Mouse (Mus musculus): Measurements from ENCODE around the gene Ankrd35. TPM values are rescaled to one million over a fixed set of nuclear protein-coding genes. Genes with fewer than 3 reads are reported as not detected.
"Not testable (repeated sequence)": the region's sequence is repeated elsewhere in the genome, so short reads cannot be mapped to it uniquely, and the experiment has no call there.

The Ankrd35 gene
- polyA plus RNA-seq, 1 experiment: 1.8 TPM

DNA sequence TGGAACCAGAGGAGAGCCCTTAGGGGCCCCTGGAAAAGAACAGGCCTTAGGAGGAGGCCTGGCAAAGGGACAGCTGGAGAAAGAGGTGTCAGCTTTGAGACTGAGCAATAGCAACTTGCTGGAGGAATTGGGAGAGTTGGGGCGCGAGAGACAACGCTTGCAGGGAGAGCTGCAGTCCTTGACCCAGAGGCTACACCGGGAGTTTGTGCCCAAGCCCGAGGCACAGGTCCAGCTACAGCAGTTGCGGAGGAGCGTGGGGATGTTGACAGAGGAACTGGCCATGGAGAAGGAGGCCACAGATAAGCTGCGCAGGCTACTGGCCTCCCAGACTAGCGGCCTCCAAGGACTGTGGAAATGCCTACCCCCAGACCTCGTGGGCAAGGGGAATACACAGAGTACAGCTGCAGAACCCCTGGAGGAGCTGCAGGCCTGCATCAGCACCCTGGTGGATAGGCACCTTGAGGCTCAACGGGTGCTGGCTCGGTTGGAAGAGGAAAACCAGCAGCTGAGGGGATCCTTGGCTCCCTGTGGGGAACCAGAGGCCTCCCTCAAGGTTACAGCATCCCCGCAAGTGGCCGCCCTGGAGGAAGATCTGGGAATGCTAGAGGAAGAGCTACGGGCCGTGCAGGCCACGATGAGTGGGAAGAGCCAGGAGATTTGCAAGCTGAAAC is 14.4 kb downstream of the Ankrd35 start:
- no peak overlapping the region for H3K27ac ChIP-seq (ENCODE audit: insufficient read depth, low read depth, low read length)
- WGBS: 56% methylated on average over 17 of the region's 17 CpGs
- peaks cover 13% of the 10 kb centered on the region; the same call in 1 of the 2 replicates for H3K27me3 ChIP-seq (ENCODE audit: control insufficient read depth, insufficient read depth, low read length)
- H3K36me3 ChIP-seq (ENCODE audit: control insufficient read depth, insufficient read depth, low read length): no peaks in the 10 kb centered on the region
- TF ChIP-seq POLR2A (IDR thresholded peaks at IDR 0.05; ENCODE audit: low read depth, low read length) (no peak), CTCF (IDR thresholded peaks at IDR 0.05; ENCODE audit: extremely low read depth, insufficient read length, insufficient replicate concordance, low read depth, low read length) (no peak)
- peaks cover 3% of the 10 kb centered on the region; the same call in 1 of the 2 replicates for H3K4me1 ChIP-seq (ENCODE audit: control insufficient read depth, insufficient read depth, insufficient read length, low read length)
- peak overlapping the region; percentile 33; the same call in 1 of the 2 replicates for H3K4me3 ChIP-seq (ENCODE audit: low read depth, low read length)

- no peak for TF ChIP-seq CTCF (IDR thresholded peaks at IDR 0.05; ENCODE audit: extremely low read depth, insufficient read length, insufficient replicate concordance, low read depth, low read length)
- TF ChIP-seq POLR2A (IDR thresholded peaks at IDR 0.05; ENCODE audit: low read depth, low read length): no peak
- peaks cover 16% of the 10 kb centered on the region for H3K27me3 ChIP-seq (ENCODE audit: control insufficient read depth, insufficient read depth, low read length)
- H3K4me3 ChIP-seq (ENCODE audit: low read depth, low read length): peak overlapping the region; percentile 33
- peaks cover 3% of the 10 kb centered on the region; the same call in 1 of the 2 replicates for H3K4me1 ChIP-seq (ENCODE audit: control insufficient read depth, insufficient read depth, insufficient read length, low read length)
- H3K36me3 ChIP-seq (ENCODE audit: control insufficient read depth, insufficient read depth, low read length): no peaks in the 10 kb centered on the region
- no peak overlapping the region for H3K27ac ChIP-seq (ENCODE audit: insufficient read depth, low read depth, low read length)
- WGBS: 12% methylated on average over 28 of the region's 28 CpGs
Observed at GRCm38 (mm10) chr3:96684822-96685156, 14.9 kb downstream of the Ankrd35 start.

- 89% methylated on average over 5 of the region's 5 CpGs for WGBS
- H3K4me1 ChIP-seq (ENCODE audit: control insufficient read depth, insufficient read depth, insufficient read length, low read length); H3K36me3 ChIP-seq (ENCODE audit: control insufficient read depth, insufficient read depth, low read length); H3K27ac ChIP-seq (ENCODE audit: insufficient read depth, low read depth, low read length); H3K4me3 ChIP-seq (ENCODE audit: low read depth, low read length): not testable (repeated sequence)
- peaks cover 16% of the 10 kb centered on the region for H3K27me3 ChIP-seq (ENCODE audit: control insufficient read depth, insufficient read depth, low read length)
Observed at GRCm38 (mm10) chr3:96686057-96686456, 16.1 kb downstream of the Ankrd35 start.

DNA sequence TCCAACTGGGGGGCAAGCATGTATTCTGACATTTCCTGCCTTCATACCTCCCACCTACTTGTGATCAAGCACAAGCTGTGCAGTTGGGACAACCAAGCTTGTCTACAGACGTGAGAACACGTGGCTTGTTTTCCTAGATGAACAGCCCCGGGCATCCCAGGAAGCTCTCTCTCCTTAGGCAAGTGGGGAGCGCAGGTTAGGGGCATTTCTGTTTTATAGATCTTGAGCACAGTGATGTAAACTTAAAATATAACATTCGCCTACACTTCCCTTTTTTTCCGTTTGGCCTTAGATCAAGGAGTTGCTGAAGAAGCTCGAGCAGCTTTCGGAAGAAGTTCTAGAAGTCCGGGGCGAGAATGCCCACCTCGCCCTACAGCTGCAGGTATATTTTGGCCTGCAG is 18.9 kb downstream of the Ankrd35 start:
- no peak overlapping the region for H3K27ac ChIP-seq (ENCODE audit: insufficient read depth, low read depth, low read length)
- no peaks in the 10 kb centered on the region for H3K36me3 ChIP-seq (ENCODE audit: control insufficient read depth, insufficient read depth, low read length)
- H3K27me3 ChIP-seq (ENCODE audit: control insufficient read depth, insufficient read depth, low read length): peaks cover 16% of the 10 kb centered on the region
- no peak for TF ChIP-seq CTCF (IDR thresholded peaks at IDR 0.05; ENCODE audit: extremely low read depth, insufficient read length, insufficient replicate concordance, low read depth, low read length)
- no peak for TF ChIP-seq POLR2A (IDR thresholded peaks at IDR 0.05; ENCODE audit: low read depth, low read length)
- H3K4me1 ChIP-seq (ENCODE audit: control insufficient read depth, insufficient read depth, insufficient read length, low read length): peaks cover 4% of the 10 kb centered on the region; the same call in 1 of the 2 replicates
- no peak overlapping the region for H3K4me3 ChIP-seq (ENCODE audit: low read depth, low read length)
- 74% methylated on average over 11 of the region's 11 CpGs for WGBS

- H3K27ac ChIP-seq (ENCODE audit: insufficient read depth, low read depth, low read length): no peak overlapping the region
- H3K4me1 ChIP-seq (ENCODE audit: control insufficient read depth, insufficient read depth, insufficient read length, low read length): 0 out of 2 replicates have a peak, but pooled peaks cover 2% of the 10 kb centered on the region
- H3K27me3 ChIP-seq (ENCODE audit: control insufficient read depth, insufficient read depth, low read length): peaks cover 9% of the 10 kb centered on the region
- H3K4me3 ChIP-seq (ENCODE audit: low read depth, low read length): no peak overlapping the region
- TF ChIP-seq POLR2A (IDR thresholded peaks at IDR 0.05; ENCODE audit: low read depth, low read length) (no peak), CTCF (IDR thresholded peaks at IDR 0.05; ENCODE audit: extremely low read depth, insufficient read length, insufficient replicate concordance, low read depth, low read length) (no peak)
- no peaks in the 10 kb centered on the region for H3K36me3 ChIP-seq (ENCODE audit: control insufficient read depth, insufficient read depth, low read length)
- WGBS: 41% methylated on average over 3 of the region's 3 CpGs
Observed at GRCm38 (mm10) chr3:96690298-96690697, 20.4 kb downstream of the Ankrd35 start.

- WGBS: 40% methylated on average over 3 of the region's 3 CpGs
- Histone ChIP-seq H3K4me1 (ENCODE audit: control insufficient read depth, insufficient read depth, insufficient read length, low read length) (0 out of 2 replicates have a peak, but pooled peaks cover 2% of the 10 kb centered on the region), H3K4me3 (ENCODE audit: low read depth, low read length) (no peak overlapping the region), H3K36me3 (ENCODE audit: control insufficient read depth, insufficient read depth, low read length) (no peaks in the 10 kb centered on the region), H3K27ac (ENCODE audit: insufficient read depth, low read depth, low read length) (no peak overlapping the region), H3K27me3 (ENCODE audit: control insufficient read depth, insufficient read depth, low read length) (peaks cover 5% of the 10 kb centered on the region; the same call in 1 of the 2 replicates)
- TF ChIP-seq CTCF (IDR thresholded peaks at IDR 0.05; ENCODE audit: extremely low read depth, insufficient read length, insufficient replicate concordance, low read depth, low read length) (peak; percentile 24; the same call in 1 of the 2 replicates), POLR2A (IDR thresholded peaks at IDR 0.05; ENCODE audit: low read depth, low read length) (no peak)
Observed at GRCm38 (mm10) chr3:96692506-96692905, 22.6 kb downstream of the Ankrd35 start.

DNA sequence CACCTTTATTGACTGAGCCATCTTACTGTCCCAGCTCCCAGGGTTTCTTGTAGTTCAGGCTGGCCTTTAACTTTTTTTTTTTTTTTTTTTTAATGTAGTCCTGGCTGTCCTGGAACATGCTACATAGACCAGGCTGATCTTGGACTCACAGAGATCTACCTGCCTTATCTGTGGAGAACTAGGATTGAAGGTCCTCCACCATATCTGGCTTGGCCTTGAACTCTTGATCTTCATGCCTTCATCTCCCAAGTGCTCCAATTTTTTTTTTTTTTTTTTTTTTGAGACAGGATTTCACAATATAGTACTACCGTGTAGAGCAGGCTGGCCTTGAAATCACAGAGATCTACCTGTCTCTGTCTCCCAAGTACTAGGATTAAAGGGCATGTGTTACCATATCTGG is 23.6 kb downstream of the Ankrd35 start:
- Histone ChIP-seq H3K36me3 (ENCODE audit: control insufficient read depth, insufficient read depth, low read length) (no peaks in the 10 kb centered on the region), H3K4me3 (ENCODE audit: low read depth, low read length) (no peak overlapping the region), H3K4me1 (ENCODE audit: control insufficient read depth, insufficient read depth, insufficient read length, low read length) (0 out of 2 replicates have a peak, but pooled peaks cover 2% of the 10 kb centered on the region), H3K27ac (ENCODE audit: insufficient read depth, low read depth, low read length) (no peak overlapping the region), H3K27me3 (ENCODE audit: control insufficient read depth, insufficient read depth, low read length) (peaks cover 5% of the 10 kb centered on the region; the same call in 1 of the 2 replicates)
- no peak for TF ChIP-seq POLR2A (IDR thresholded peaks at IDR 0.05; ENCODE audit: low read depth, low read length)
- no peak for TF ChIP-seq CTCF (IDR thresholded peaks at IDR 0.05; ENCODE audit: extremely low read depth, insufficient read length, insufficient replicate concordance, low read depth, low read length)
- 38% methylated on average over 1 of the region's 1 CpGs for WGBS

All from small intestine, adult 2 months (tissue).